Mouse (Mus musculus): ENCODE measurements around the gene Cryba2. TPM values are rescaled to one million over a fixed set of nuclear protein-coding genes. Genes with fewer than 3 reads are reported as not detected.

Gene Cryba2
- polyA plus RNA-seq, 1 experiment from 2014 or later: 2.1 TPM

MicroRNAs within 50 kb of the gene (microRNA counts, 519-probe panel; counts per million panel counts)
- microRNA mmu-miR-375: 1,654 counts per million, percentile 16 among the panel's probes with 10 or more counts

Small RNA genes within 50 kb of the gene (microRNA-seq; reads per million reads assigned to microRNA genes)
- gene Mir375: 630 reads per million, percentile 72 among the genes with 10 or more reads in this experiment

Other genes with a start within 250 kb of the Cryba2 start
- 5.3 and 8.8 TPM in 2 replicates for gene Ttll4, start 231.4 kb downstream of the Cryba2 start, polyA plus RNA-seq (2015; fragmentation: Nextera tagmentation; extraction: Ambion mirVana)
- 2.4 and 3.5 TPM in 2 replicates for gene Cyp27a1, start 179.6 kb downstream of the Cryba2 start, polyA plus RNA-seq (2015; fragmentation: Nextera tagmentation; extraction: Ambion mirVana)
- 0.13 and 0.36 TPM in 2 replicates for gene Prkag3, start 143.9 kb downstream of the Cryba2 start, polyA plus RNA-seq (2015; fragmentation: Nextera tagmentation; extraction: Ambion mirVana)
- gene Wnt6, start 121.3 kb downstream of the Cryba2 start, polyA plus RNA-seq (2015; fragmentation: Nextera tagmentation; extraction: Ambion mirVana): 4.9 and 6.1 TPM in 2 replicates
- gene Wnt10a, start 101.6 kb downstream of the Cryba2 start, polyA plus RNA-seq (2015; fragmentation: Nextera tagmentation; extraction: Ambion mirVana): 0.40 TPM in 2 replicates
- gene Cdk5r2, start 38.2 kb downstream of the Cryba2 start, polyA plus RNA-seq (2015; fragmentation: Nextera tagmentation; extraction: Ambion mirVana): 8.4 and 9.4 TPM in 2 replicates
- 2.9 and 3.3 TPM in 2 replicates for gene Fev, start 7.7 kb downstream of the Cryba2 start, polyA plus RNA-seq (2015; fragmentation: Nextera tagmentation; extraction: Ambion mirVana)
- gene Cfap65, start 42.5 kb upstream of the Cryba2 start, polyA plus RNA-seq (2015; fragmentation: Nextera tagmentation; extraction: Ambion mirVana): 1.1 and 1.6 TPM in 2 replicates
- gene Ihh, start 58.5 kb upstream of the Cryba2 start, polyA plus RNA-seq (2015; fragmentation: Nextera tagmentation; extraction: Ambion mirVana): 0.25 and 0.30 TPM in 2 replicates
- 6.6 and 7.2 TPM in 2 replicates for gene Nhej1, start 232.1 kb upstream of the Cryba2 start, polyA plus RNA-seq (2015; fragmentation: Nextera tagmentation; extraction: Ambion mirVana)
- gene Slc23a3, start 240.7 kb upstream of the Cryba2 start, polyA plus RNA-seq (2015; fragmentation: Nextera tagmentation; extraction: Ambion mirVana): not detected in 2 replicates
- gene Cnppd1, start 249.6 kb upstream of the Cryba2 start, polyA plus RNA-seq (2015; fragmentation: Nextera tagmentation; extraction: Ambion mirVana): 42.3 and 51.7 TPM in 2 replicates
- gene Retreg2, start 249.6 kb upstream of the Cryba2 start, polyA plus RNA-seq (2015; fragmentation: Nextera tagmentation; extraction: Ambion mirVana): 139 and 144 TPM in 2 replicates